Mouse (Mus musculus) heart, embryonic 16.5 days (tissue): ENCODE results near the gene Tamm41. TPM values are rescaled to one million over a fixed set of nuclear protein-coding genes. Genes with fewer than 3 reads are reported as not detected.

Experiments used
- ATAC-seq: fragments of 200-750 bp; cut with Nextera tagmentation; replicated peaks from 2 replicates; pipeline ENCODE4 v1.8.0; 2017; ENCODE audit warnings: moderate number of reproducible peaks; ENCODE audit not compliant: insufficient read depth, low FRiP score; ENCODE audit errors: extremely low read depth
- H3K27ac ChIP-seq: fragments of 300-500 bp; sonication (generic); 2 replicates; pipeline ENCODE4 v1.5.1; 2014; ENCODE audit warnings: mild to moderate bottlenecking, low read length, control low read depth, moderate library complexity
- H3K27me3 ChIP-seq: fragments of 300-500 bp; sonication (generic); 2 replicates; pipeline ENCODE4 v1.6.1; 2014; ENCODE audit warnings: low read length, mixed read lengths; ENCODE audit not compliant: control insufficient read depth, insufficient read depth
- H3K36me3 ChIP-seq: fragments of 300-500 bp; sonication (generic); 2 replicates; pipeline ENCODE4 v1.6.1; 2014; ENCODE audit not compliant: control insufficient read depth, insufficient read depth
- H3K4me1 ChIP-seq: fragments of 300-500 bp; sonication (generic); 2 replicates; pipeline ENCODE4 v1.6.1; 2014; ENCODE audit warnings: low read length, mixed read lengths; ENCODE audit not compliant: control insufficient read depth, insufficient read depth
- H3K4me2 ChIP-seq: fragments of 300-500 bp; sonication (generic); 2 replicates; pipeline ENCODE4 v1.6.1; 2014; ENCODE audit warnings: low read depth, mild to moderate bottlenecking, control low read depth, low read length
- H3K4me3 ChIP-seq: fragments of 300-500 bp; sonication (generic); 2 replicates; pipeline ENCODE4 v1.5.1; 2014; ENCODE audit warnings: mild to moderate bottlenecking, control low read depth, low read length
- H3K9ac ChIP-seq: fragments of 300-500 bp; sonication (generic); 2 replicates; pipeline ENCODE4 v1.6.1; 2014; ENCODE audit warnings: low read length, control low read depth
- H3K9me3 ChIP-seq: fragments of 300-500 bp; sonication (generic); replicated peaks from 2 replicates; pipeline ENCODE4 v1.6.1; 2016; ENCODE audit warnings: low read length; ENCODE audit not compliant: control insufficient read depth
- WGBS: fragments of 180-500 bp; shearing (Covaris S2); extraction: QIAGEN DNeasy Blood & Tissue Kit; methylation state at CpG from one replicate; pipeline ENCODE4 v1.1.7; 2014; 5-methylcytosine and 5-hydroxymethylcytosine counted together
- polyA plus RNA-seq: library from polyadenylated mRNA; unstranded; fragments of >200 nt; fragmentation: Nextera tagmentation; extraction: Ambion mirVana; gene quantifications from 2 replicates; pipeline ENCODE4 v1.2.1, GENCODE M21; 2015

Tamm41 gene
- polyA plus RNA-seq, 1 experiment from 2014 or later, result 36.5 TPM

- no peak for ATAC-seq
- H3K27ac ChIP-seq, result no peak overlapping the region
- H3K4me2 ChIP-seq, result no peak overlapping the region
- H3K9me3 ChIP-seq, result no peaks in the 10 kb centered on the region
- H3K4me3 ChIP-seq, result no peak overlapping the region
- H3K4me1 ChIP-seq, result no peaks in the 10 kb centered on the region; the same call in 1 of the 2 replicates
- 82% methylated on average over 4 of the region's 4 CpGs for WGBS
- H3K9ac ChIP-seq, result no peak overlapping the region
- H3K36me3 ChIP-seq, result no peaks in the 10 kb centered on the region
- H3K27me3 ChIP-seq, result peaks cover 4% of the 10 kb centered on the region; the same call in 1 of the 2 replicates
Measured at GRCm38 (mm10) chr6:115055440-115055839, 17.8 kb upstream of the Tamm41 start.

GRCm38 (mm10) chr6:115051586-115052197 is 14.0 kb upstream of the Tamm41 start:
- Histone ChIP-seq H3K27ac (no peak overlapping the region), H3K4me1 (no peaks in the 10 kb centered on the region), H3K4me2 (no peak overlapping the region), H3K27me3 (peaks cover 6% of the 10 kb centered on the region; the same call in 1 of the 2 replicates), H3K9me3 (no peaks in the 10 kb centered on the region), H3K9ac (no peak overlapping the region), H3K36me3 (no peaks in the 10 kb centered on the region), H3K4me3 (no peak overlapping the region)
- 48% methylated on average over 6 of the region's 6 CpGs for WGBS
- ATAC-seq, result no peak

- H3K9ac ChIP-seq, result no peak overlapping the region
- WGBS, result 20% methylated on average over 4 of the region's 4 CpGs
- no peak for ATAC-seq
Measured at GRCm38 (mm10) chr6:115049015-115049414, 11.3 kb upstream of the Tamm41 start.

GRCm38 (mm10) chr6:115047816-115048215 is 10.1 kb upstream of the Tamm41 start:
- H3K9ac ChIP-seq, result no peak overlapping the region
- no peaks in the 10 kb centered on the region for H3K9me3 ChIP-seq
- peaks cover 6% of the 10 kb centered on the region; the same call in 1 of the 2 replicates for H3K27me3 ChIP-seq
- no peak overlapping the region for H3K4me3 ChIP-seq
- WGBS, result 35% methylated on average over 2 of the region's 2 CpGs
- no peak for ATAC-seq
- H3K4me2 ChIP-seq, result no peak overlapping the region
- no peaks in the 10 kb centered on the region for H3K4me1 ChIP-seq
- no peak overlapping the region for H3K27ac ChIP-seq
- H3K36me3 ChIP-seq, result no peaks in the 10 kb centered on the region

More at GRCm38 (mm10) chr6:115049015-115049414, 11.3 kb upstream of the Tamm41 start:
- H3K27ac ChIP-seq, result no peak overlapping the region
- H3K9me3 ChIP-seq, result no peaks in the 10 kb centered on the region
- H3K27me3 ChIP-seq, result peaks cover 6% of the 10 kb centered on the region; the same call in 1 of the 2 replicates
- H3K4me2 ChIP-seq, result no peak overlapping the region
- no peaks in the 10 kb centered on the region for H3K4me1 ChIP-seq
- no peak overlapping the region for H3K4me3 ChIP-seq
- no peaks in the 10 kb centered on the region for H3K36me3 ChIP-seq

GRCm38 (mm10) chr6:115046064-115046463 is 8.4 kb upstream of the Tamm41 start:
- no peaks in the 10 kb centered on the region for H3K36me3 ChIP-seq
- H3K27me3 ChIP-seq, result peaks cover 6% of the 10 kb centered on the region; the same call in 1 of the 2 replicates
- no peak overlapping the region for H3K4me3 ChIP-seq
- ATAC-seq, result no peak
- 50% methylated on average over 1 of the region's 1 CpGs for WGBS
- H3K27ac ChIP-seq, result no peak overlapping the region
- no peaks in the 10 kb centered on the region for H3K4me1 ChIP-seq
- H3K9ac ChIP-seq, result no peak overlapping the region
- H3K9me3 ChIP-seq, result no peaks in the 10 kb centered on the region
- no peak overlapping the region for H3K4me2 ChIP-seq

GRCm38 (mm10) chr6:115044709-115045108 is 7.0 kb upstream of the Tamm41 start:
- Histone ChIP-seq H3K4me3 (no peak overlapping the region), H3K9me3 (no peaks in the 10 kb centered on the region), H3K4me2 (no peak overlapping the region), H3K27ac (no peak overlapping the region), H3K36me3 (no peaks in the 10 kb centered on the region), H3K4me1 (no peaks in the 10 kb centered on the region), H3K27me3 (peaks cover 3% of the 10 kb centered on the region; the same call in 1 of the 2 replicates), H3K9ac (no peak overlapping the region)
- 62% methylated on average over 1 of the region's 1 CpGs for WGBS
- ATAC-seq, result no peak

GRCm38 (mm10) chr6:115043657-115044500 is 6.2 kb upstream of the Tamm41 start:
- Histone ChIP-seq H3K4me3 (no peak overlapping the region), H3K36me3 (no peaks in the 10 kb centered on the region), H3K27ac (no peak overlapping the region), H3K4me2 (no peak overlapping the region), H3K4me1 (no peaks in the 10 kb centered on the region), H3K9me3 (no peaks in the 10 kb centered on the region), H3K27me3 (peaks cover 2% of the 10 kb centered on the region; the same call in 1 of the 2 replicates), H3K9ac (no peak overlapping the region)
- 74% methylated on average over 14 of the region's 14 CpGs for WGBS
- ATAC-seq, result no peak

- no peak for ATAC-seq
- WGBS, result 33% methylated on average over 10 of the region's 10 CpGs
- Histone ChIP-seq H3K27me3 (no peaks in the 10 kb centered on the region), H3K9ac (no peak overlapping the region), H3K36me3 (no peaks in the 10 kb centered on the region), H3K4me2 (no peak overlapping the region), H3K9me3 (no peaks in the 10 kb centered on the region), H3K4me1 (no peaks in the 10 kb centered on the region), H3K27ac (no peak overlapping the region), H3K4me3 (no peak overlapping the region)
Measured at GRCm38 (mm10) chr6:115042609-115043008, 4.9 kb upstream of the Tamm41 start.

- H3K4me1 ChIP-seq, result peaks cover 7% of the 10 kb centered on the region
- ATAC-seq, result no peak
- H3K4me2 ChIP-seq, result no peak overlapping the region
- H3K27ac ChIP-seq, result no peak overlapping the region
- 0 out of 2 replicates have a peak, but pooled peaks cover 2% of the 10 kb centered on the region for H3K9me3 ChIP-seq
- no peaks in the 10 kb centered on the region for H3K27me3 ChIP-seq
- H3K4me3 ChIP-seq, result no peak overlapping the region
- WGBS, result 91% methylated on average over 5 of the region's 5 CpGs
- H3K9ac ChIP-seq, result no peak overlapping the region
- H3K36me3 ChIP-seq, result peaks cover 27% of the 10 kb centered on the region
Measured at GRCm38 (mm10) chr6:115033441-115033840, 4.2 kb downstream of the Tamm41 start.
